Mouse (Mus musculus): Measurements from ENCODE around the gene Chkb. TPM values are rescaled to one million over a fixed set of nuclear protein-coding genes. Genes with fewer than 3 reads are reported as not detected.

Gene Chkb
- polyA plus RNA-seq, 1 experiment from 2014 or later: 46.5 TPM

Other genes starting within 250 kb of the Chkb start
- gene Plxnb2, start 249.1 kb downstream of the Chkb start, polyA plus RNA-seq (2014; fragmentation: Nextera tagmentation; extraction: Ambion mirVana): 113 and 122 TPM in 2 replicates
- gene Dennd6b, start 233.4 kb downstream of the Chkb start, polyA plus RNA-seq (2014; fragmentation: Nextera tagmentation; extraction: Ambion mirVana): 14.9 and 18.6 TPM in 2 replicates
- gene Ppp6r2, start 218.4 kb downstream of the Chkb start, polyA plus RNA-seq (2014; fragmentation: Nextera tagmentation; extraction: Ambion mirVana): 22.8 and 25.1 TPM in 2 replicates
- gene Sbf1, start 114.6 kb downstream of the Chkb start, polyA plus RNA-seq (2014; fragmentation: Nextera tagmentation; extraction: Ambion mirVana): 39.0 and 49.7 TPM in 2 replicates
- 0.26 TPM in 1 of 2 replicates, not detected in the other for gene Adm2, start 107.2 kb downstream of the Chkb start, polyA plus RNA-seq (2014; fragmentation: Nextera tagmentation; extraction: Ambion mirVana)
- gene Miox, start 95.5 kb downstream of the Chkb start, polyA plus RNA-seq (2014; fragmentation: Nextera tagmentation; extraction: Ambion mirVana): not detected in 2 replicates
- 21.6 and 33.5 TPM in 2 replicates for gene Lmf2, start 74.2 kb downstream of the Chkb start, polyA plus RNA-seq (2014; fragmentation: Nextera tagmentation; extraction: Ambion mirVana)
- gene Ncaph2, start 74.2 kb downstream of the Chkb start, polyA plus RNA-seq (2014; fragmentation: Nextera tagmentation; extraction: Ambion mirVana): 158 and 171 TPM in 2 replicates
- gene Sco2, start 56.1 kb downstream of the Chkb start, polyA plus RNA-seq (2014; fragmentation: Nextera tagmentation; extraction: Ambion mirVana): 4.8 and 5.2 TPM in 2 replicates
- 1.4 and 2.1 TPM in 2 replicates for gene Tymp, start 52.9 kb downstream of the Chkb start, polyA plus RNA-seq (2014; fragmentation: Nextera tagmentation; extraction: Ambion mirVana)
- gene Odf3b, start 50.6 kb downstream of the Chkb start, polyA plus RNA-seq (2014; fragmentation: Nextera tagmentation; extraction: Ambion mirVana): 0.38 and 0.45 TPM in 2 replicates
- gene Klhdc7b, start 45.0 kb downstream of the Chkb start, polyA plus RNA-seq (2014; fragmentation: Nextera tagmentation; extraction: Ambion mirVana): not detected in 2 replicates
- not detected in 2 replicates for gene Syce3, start 19.4 kb downstream of the Chkb start, polyA plus RNA-seq (2014; fragmentation: Nextera tagmentation; extraction: Ambion mirVana)
- 0.22 and 0.69 TPM in 2 replicates for gene Cpt1b, start 4.0 kb downstream of the Chkb start, polyA plus RNA-seq (2014; fragmentation: Nextera tagmentation; extraction: Ambion mirVana)
- gene C730034F03Rik, start 319 bp downstream of the Chkb start, polyA plus RNA-seq (2014; fragmentation: Nextera tagmentation; extraction: Ambion mirVana): 0.63 and 2.3 TPM in 2 replicates
- gene Gm44502, start 212 bp downstream of the Chkb start, polyA plus RNA-seq (2014; fragmentation: Nextera tagmentation; extraction: Ambion mirVana): 0.15 TPM in 1 of 2 replicates, not detected in the other
- gene Mapk8ip2, start 24.0 kb upstream of the Chkb start, polyA plus RNA-seq (2014; fragmentation: Nextera tagmentation; extraction: Ambion mirVana): 5.4 and 6.4 TPM in 2 replicates
- 7.5 and 9.3 TPM in 2 replicates for gene Arsa, start 47.5 kb upstream of the Chkb start, polyA plus RNA-seq (2014; fragmentation: Nextera tagmentation; extraction: Ambion mirVana)
- gene Shank3, start 69.7 kb upstream of the Chkb start, polyA plus RNA-seq (2014; fragmentation: Nextera tagmentation; extraction: Ambion mirVana): 1.5 and 1.6 TPM in 2 replicates
- gene Acr, start 138.4 kb upstream of the Chkb start, polyA plus RNA-seq (2014; fragmentation: Nextera tagmentation; extraction: Ambion mirVana): 0.24 TPM in 1 of 2 replicates, not detected in the other
- gene Rabl2, start 162.0 kb upstream of the Chkb start, polyA plus RNA-seq (2014; fragmentation: Nextera tagmentation; extraction: Ambion mirVana): 68.1 and 73.9 TPM in 2 replicates